Mouse (Mus musculus): ENCODE data around the gene Ranbp2.

GRCm38 (mm10) chr10:58446384-58447279 is at the start of gene Ranbp2:
- no peak for TF ChIP-seq CTCF (IDR thresholded peaks at IDR 0.05; ENCODE audit: extremely low read depth, insufficient read length, insufficient replicate concordance, low read depth, low read length)
- peak; percentile 90 for TF ChIP-seq POLR2A (IDR thresholded peaks at IDR 0.05; ENCODE audit: low read depth, low read length)

All from small intestine, adult 2 months (tissue).